Mouse (Mus musculus) liver, embryonic 14.5 days (tissue): Measurements from ENCODE around the gene Arfip1.

ENCODE experiments used
- CTCF ChIP-seq: IDR thresholded peaks from 2 replicates; pipeline ENCODE4 v1.5.1; 2016; ENCODE audit warnings: antibody characterized with exemption, low read depth, control low read depth
- EP300 ChIP-seq: IDR thresholded peaks from 2 replicates; pipeline ENCODE4 v1.6.1; 2016; ENCODE audit warnings: antibody characterized with exemption, low read depth

DNA sequence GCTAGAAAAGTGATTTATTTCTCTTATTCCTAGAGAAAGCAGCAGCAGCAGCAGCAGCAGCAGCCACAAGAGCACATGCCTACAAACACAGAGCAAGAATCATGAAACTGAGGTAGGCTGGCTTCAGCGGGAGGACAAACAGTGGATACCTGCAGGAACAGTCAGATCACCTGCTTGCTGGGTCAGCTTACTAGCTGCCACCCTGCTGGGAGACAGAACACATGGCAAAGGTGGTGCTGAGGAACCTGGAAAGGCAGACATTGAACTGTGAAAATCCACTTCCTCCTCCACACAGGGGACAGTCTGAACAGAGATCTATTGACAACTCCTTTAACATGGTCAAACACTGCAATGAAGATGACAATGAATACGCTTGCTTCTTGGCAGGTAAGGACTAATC, 53.4 kb downstream of the Arfip1 start:
- TF ChIP-seq CTCF (no peak), EP300 (no peak)
